Mouse (Mus musculus) spleen, adult 2 months (tissue): ENCODE data around the gene Fam167b.

Experiments
- CTCF ChIP-seq: fragments of 200-500 bp; IDR thresholded peaks from 2 replicates; pipeline ENCODE4 v1.5.1; 2011; ENCODE audit warnings: mild to moderate bottlenecking, inconsistent platforms; ENCODE audit not compliant: insufficient read depth, insufficient read length, insufficient replicate concordance; ENCODE audit errors: extremely low read depth
- POLR2A ChIP-seq: fragments of 200-500 bp; IDR thresholded peaks from 2 replicates; pipeline ENCODE4 v1.6.1; 2011; ENCODE audit warnings: low read depth, low read length, inconsistent platforms

GRCm38 (mm10) chr4:129626035-129626434, 47.7 kb upstream of the Fam167b start:
- TF ChIP-seq CTCF (no peak), POLR2A (no peak)
